Mouse (Mus musculus): ENCODE measurements at regions not wholly inside any gene's neighbourhood (a gene's known extent, or its start where the extent isn't known, plus 50 kb on each side); places are given as distances from the start of the nearest gene placed in this dataset.
A peak's percentile ranks its signal among the peaks of the same experiment; 100 is the strongest.

DNA sequence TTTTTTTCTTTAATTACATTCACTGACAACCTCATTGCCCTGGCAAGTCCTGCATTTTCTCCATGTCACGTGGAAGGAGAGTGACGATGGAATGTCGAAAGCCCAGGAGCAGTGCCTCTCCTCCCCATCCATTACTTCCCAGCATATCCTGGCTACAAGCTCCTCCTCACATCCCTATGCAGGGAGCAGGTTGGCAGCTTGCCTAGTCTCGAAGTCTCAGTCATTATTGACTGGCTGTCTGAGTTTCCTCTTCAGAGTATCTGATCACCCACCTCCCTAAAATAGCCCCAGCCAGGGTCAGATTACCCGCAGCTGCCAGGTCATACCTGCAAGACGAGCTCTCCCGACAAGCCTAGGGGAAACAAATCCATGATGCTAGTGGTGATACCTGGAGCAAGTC lies 83.7 kb upstream of the Galnt15 start:
- DNase-seq, result no peak

DNA sequence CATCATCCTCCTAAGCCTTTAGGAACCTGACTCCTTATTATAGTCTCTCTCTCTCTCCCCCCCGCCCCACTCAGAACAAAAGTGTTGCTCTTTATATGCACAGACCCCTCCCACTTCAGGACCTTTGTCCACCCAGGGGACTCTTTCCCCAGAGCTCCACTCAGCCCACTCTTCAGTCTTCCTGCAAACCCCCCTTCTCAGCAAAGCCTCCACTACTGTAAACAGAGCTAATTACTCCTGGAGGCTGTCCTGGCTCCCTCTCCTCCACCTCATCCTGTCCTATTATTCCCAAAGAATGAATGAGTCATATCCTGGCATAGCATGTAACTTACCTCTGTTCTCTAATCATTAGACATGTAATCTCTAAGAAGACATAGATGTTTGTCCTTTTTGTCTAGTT lies 82.8 kb upstream of the Galnt15 start:
- DNase-seq, result no peak

DNA sequence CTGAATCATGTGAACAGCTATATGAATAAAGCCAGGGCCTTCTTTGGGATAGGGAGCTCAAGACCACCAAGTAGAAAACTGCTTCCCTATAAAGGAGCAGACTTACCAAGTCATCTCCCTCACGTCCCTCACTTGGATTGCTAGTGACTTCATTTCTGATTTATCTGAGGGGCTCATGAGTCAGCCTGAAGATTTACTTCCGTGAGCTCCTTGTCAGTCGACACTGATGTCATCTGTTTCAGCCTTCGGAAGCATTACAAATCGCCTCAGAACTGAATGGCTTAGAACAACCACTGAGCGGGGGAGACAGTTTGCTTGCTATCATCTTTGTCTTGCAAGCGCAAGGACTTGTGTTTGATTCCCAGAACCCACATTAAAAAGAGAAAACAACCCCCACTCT lies 81.5 kb upstream of the Galnt15 start:
- DNase-seq, result no peak

GRCm38 (mm10) chr14:31951894-31952293 lies 76.9 kb upstream of the Galnt15 start:
- no peak for DNase-seq

- peak; percentile 52 for DNase-seq
Measured at GRCm38 (mm10) chr14:31953783-31954182, 75.0 kb upstream of the Galnt15 start.

DNA sequence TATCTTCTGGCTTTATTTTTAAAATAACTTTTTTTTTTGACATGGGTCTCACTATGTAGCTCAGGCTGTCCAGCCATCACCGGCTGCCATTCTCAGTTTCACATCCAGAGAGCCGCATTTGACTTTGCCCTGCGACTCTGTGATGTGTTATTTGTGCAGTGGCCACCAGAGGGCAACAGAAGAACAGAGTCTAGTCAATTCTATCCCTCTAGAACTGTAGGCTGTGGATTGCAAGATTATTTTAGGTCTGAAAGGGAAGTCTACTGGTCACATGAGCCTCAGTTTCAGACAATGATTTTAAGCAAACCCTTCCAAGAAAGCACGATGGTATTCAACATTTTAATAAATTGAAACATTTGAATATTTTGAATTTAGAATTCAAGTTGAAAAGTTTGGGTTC lies 73.8 kb upstream of the Galnt15 start:
- DNase-seq, result peak; percentile 72

DNA sequence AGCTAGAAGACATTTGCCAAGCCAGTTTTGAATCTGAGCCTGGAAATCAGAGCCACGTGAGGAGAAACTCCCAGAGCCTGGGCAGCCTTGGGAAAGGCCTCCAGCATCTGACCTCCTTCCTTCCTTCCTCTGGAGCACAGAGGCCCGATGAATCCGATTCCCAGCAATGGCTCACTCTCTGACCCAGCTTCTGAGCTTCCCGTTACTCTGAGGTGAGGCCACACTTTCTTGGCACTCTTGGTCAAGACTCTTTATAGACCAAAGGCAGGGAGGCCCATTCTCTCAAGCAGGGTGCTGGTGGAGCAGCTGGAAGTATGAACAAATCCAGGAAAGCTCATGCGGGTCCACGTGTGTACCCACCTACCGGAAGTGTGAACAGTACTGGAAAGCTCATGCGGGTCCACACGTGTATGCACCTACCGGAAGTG lies 71.6 kb upstream of the Galnt15 start:
- DNase-seq, result no peak

DNA sequence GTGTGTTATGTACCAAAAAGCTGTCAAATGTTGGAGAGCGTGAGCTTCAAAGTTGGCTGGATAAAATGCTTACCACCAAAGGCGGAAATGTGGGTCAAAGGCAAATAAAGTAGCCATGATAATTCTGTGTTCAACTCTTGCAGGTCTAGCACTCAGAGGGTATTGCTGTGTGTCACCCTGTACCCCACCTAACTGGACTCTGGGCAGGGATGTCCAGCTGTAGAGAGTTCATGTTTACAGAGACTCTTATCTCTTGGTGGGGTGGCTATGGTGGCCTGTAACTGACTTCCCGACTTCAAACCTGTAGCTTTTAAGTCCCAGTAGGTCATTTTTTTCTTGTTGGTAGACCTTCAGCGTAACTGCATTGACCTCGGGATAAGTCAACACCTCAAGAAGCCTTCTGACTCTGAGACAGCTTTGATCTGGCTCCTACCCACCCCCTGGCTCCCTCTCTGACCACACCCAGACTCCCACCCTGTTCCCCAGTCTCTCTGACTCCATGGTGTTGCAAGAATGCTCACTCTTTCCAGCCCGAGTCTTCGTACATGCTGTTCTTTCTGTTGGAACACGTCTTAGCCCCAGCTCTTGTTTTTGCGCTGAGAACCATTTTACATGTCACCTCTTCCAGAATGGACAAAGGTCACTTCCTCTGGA lies 68.5 kb upstream of the Galnt15 start:
- no peak for DNase-seq

GRCm38 (mm10) chr14:31961442-31961841 lies 67.3 kb upstream of the Galnt15 start:
- DNase-seq, result no peak

DNA sequence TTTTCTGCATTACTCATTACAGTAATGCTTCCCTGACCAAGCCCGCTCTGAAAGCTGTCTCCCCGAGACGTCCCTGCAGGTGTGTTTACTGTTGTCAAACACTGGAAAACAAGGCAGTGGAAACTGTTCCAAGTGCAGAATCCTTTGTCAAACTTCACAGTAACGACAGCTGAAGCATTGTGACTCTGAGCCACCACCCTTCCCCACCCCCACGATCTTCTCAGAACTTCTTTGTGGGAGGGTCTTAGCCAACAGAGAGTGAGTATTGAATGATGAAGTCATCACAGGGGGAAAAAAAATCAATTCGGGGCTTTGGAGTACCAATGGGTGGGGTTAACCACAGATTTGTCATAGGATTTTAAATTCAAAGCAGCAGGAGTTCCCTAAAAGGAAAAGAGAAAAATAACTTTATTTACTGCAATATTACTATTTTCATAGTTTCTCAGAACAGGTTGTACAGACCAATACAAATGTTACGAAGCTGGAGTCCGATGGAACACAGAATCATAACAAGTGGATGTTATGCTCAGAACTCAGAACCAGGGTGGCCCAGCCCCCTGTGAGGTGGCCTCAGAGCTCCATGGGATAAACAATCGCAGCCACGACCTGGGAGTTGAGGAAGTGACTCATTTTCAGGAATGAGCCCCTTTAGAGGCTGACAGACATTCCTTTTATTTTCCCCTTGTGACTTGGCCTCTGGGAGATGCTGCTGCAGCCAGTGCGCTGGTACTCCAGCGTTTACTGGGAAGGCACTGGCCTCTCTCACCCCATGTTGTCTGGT lies 65.5 kb upstream of the Galnt15 start:
- no peak for DNase-seq

DNA sequence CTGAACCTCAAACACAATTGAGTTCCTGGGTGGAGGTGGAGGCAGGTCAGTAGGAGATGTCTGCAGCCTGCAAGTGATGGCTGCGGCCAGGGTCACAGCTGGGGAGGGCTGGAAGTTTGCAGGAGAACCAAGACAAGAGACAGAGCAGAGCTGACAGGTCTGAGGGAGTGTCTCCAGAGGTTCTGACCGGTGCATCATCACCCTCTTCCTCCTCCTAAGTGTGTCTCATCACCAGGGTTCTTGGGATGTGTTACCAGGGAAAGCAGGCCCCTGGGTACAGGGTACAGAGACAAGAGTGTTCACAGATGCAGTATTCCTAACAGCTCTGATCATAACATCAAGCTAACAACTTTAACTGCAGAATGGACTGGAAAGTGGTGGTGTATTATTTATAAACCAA lies 64.7 kb upstream of the Galnt15 start:
- no peak for DNase-seq

DNA sequence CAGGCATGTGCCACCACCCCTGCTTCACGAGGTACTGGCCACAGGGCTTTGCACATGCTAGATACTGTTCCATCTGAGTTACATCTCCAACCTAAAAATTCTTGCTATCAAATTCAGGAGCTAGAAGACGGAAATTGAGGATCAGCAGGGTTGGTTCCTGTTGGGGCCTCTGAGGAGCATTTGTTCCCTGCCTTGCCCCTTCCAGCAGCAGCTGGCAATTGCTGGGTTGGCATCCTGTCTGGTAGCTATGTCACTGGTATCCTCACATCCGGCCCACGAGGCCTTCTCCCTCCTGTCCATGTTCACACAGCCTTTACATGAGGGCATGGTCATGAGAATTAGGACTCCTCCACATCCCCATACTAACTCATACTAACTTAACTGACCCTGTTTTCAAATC lies 64.0 kb upstream of the Galnt15 start:
- DNase-seq, result no peak

GRCm38 (mm10) chr14:31969531-31969930 lies 59.3 kb upstream of the Galnt15 start:
- no peak for DNase-seq

DNA sequence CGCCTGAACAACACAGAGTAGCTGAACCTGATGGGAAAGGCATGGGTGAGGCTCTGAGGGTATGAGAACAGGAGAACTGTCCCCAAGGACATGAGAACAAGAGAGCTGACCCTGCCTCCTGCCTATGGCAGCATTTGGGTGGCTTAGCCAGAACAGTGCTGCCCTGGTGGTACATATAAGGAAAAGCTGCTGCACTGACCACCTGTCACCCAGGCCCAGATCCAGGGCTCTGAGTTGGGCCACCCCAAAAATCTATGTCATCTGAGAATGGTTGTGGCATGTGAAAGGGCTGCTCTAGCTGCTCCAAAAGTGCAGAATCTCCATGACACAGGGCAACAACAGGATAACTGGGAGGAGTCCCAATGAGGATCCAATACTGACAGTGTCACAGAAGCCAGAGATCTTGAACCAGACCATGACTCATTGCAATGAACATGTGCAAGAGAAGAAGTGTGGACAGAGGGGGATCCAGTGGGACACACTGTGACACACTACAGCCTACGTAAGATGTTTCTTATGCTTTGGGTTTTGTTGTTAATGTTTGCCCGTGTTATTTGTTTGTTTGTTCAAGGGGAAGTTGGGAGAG lies 58.5 kb upstream of the Galnt15 start:
- no peak for DNase-seq

DNA sequence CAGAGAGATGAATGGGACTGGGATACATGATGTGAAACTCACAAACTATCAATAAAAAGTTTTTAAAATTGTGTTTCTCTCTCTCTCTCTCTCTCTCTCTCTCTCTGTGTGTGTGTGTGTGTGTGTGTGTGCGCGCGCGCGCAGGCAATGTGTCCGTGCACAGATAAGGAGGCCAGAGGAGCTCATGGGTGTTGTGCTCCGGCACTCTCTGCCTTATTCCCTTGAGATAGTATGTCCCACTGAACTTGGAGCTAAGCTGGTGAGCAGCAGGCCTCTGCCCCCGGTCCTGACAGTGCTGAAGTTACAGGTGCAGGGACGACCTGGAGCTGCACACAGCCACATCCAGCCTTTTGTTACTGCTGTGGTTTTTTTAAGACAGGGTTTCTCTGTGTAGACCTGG lies 57.9 kb upstream of the Galnt15 start:
- DNase-seq, result no peak

GRCm38 (mm10) chr14:31973702-31974101 lies 55.1 kb upstream of the Galnt15 start:
- DNase-seq, result no peak

DNA sequence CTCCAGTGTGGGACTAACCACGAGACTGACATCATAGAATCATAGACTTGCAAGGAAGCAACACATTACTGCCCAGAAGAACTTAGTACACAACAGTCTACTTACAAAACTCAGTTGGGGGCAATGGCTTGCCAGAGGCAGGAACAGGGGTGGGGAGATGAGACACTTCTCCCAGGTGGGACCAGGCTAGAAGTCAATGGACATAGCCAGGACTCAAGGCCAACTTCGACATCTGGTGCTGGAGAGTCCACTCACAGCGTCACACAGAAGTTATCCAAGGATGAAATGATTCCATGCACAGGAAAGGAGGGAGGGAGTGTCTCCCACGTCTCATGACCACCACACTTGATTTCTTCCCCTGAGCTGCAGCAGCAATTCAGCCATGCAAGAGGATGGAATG lies 50.6 kb upstream of the Galnt15 start:
- no peak for DNase-seq

DNA sequence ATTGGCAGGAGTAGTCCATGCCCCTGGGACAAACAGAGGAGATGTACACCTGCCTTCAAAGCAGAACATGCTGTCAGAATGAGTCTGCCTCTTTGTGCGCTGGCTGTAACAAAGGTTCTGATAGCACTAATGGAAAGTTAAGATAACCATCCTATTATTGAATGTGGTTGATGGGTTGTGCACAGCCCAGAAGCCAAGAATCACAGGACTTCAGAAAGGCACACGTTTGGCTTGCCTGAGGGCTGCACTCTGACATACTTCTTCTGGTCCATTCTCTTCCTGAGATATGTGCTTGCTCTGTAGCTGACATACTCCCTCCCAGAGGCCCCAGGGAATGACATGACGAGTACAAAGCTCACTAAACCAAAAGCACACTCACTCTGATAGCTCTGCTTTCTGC lies 50.1 kb upstream of the Galnt15 start:
- no peak for DNase-seq
